Mouse (Mus musculus) testis, postnatal 14 days (tissue): ENCODE results near the gene Tubg2.
"Not testable (repeated sequence)": the region's sequence is repeated elsewhere in the genome, so short reads cannot be mapped to it uniquely, and the experiment has no call there.

ENCODE experiments used
- DNase-seq: peaks from one replicate; pipeline ENCODE4 v3.0.0; 2021; ENCODE audit warnings: low spot score

Gene Tubg2

DNA sequence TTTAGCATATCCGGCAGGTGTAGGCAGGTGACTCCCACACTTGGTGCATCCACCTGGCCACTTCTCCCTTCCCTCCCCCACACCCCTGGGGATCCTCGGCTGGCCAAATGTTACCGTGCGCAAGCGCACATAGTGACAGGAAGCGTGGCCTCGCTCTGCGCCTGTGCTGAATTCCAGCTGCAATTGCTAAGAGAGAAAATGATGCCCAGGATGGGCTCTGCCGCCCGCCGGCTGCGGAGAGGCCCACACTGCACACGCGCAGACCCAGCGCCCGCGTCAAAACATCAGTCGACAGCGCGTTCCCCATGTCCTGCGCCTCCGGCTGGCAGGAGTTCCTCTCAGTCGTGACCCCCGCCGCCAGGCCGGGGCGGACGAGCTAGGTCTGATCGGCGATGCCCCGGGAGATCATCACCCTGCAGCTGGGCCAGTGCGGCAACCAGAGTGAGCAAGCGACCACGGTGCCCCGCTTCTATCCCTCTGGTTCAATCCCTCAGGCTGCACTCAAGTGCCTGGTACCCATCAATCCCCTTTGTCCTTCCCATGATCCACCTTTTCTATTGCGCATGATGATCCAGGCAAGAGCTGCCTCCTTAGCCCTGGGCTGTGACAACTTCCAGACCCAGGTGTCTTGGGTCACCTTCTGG, at the start of gene Tubg2:
Gene Tubg2, plus strand, starts transcription at position 180 of the 644 bp plus-strand sequence.
- DNase-seq: no peak

DNA sequence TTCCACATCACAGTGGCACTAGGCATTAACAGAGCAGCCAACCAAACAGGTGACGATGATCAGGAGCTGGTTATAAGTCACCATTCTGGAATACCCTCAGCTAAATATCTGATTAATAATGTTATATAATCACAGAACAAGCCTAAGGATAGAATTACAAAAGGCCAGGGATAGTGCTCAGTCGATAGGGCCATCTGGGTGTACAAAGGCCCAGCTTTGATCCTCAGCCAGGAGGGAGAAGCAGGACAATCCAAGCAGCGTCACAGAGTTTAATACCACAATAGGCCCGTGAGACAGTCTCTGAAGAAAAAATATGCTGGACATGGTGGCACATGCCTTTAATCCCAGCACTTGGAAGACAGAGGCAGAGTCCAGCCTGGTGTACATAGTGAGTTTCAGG, 46.4 kb upstream of the Tubg2 start:
- DNase-seq: no peak

- DNase-seq: no peak
Measured at GRCm38 (mm10) chr11:101110708-101111107, 45.0 kb upstream of the Tubg2 start.

DNA sequence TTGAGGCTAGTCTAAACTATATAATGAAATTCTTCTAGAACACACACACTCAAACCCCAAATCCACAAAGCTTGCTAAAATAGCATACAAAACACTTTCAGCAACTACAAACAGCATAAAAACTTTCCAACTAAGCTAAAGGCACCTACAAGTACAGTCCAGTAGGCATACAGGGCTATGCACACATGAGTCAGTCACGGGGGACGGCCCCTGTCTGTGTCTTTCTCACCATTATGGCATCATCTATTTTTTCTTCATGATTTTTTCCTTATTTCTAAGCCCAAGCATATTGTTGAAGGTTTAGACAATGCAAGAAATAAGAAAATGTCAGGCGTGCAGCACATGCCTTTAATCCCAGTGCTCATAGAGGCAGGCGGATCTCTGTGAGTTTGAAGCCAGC, 44.5 kb upstream of the Tubg2 start:
- no peak for DNase-seq

DNA sequence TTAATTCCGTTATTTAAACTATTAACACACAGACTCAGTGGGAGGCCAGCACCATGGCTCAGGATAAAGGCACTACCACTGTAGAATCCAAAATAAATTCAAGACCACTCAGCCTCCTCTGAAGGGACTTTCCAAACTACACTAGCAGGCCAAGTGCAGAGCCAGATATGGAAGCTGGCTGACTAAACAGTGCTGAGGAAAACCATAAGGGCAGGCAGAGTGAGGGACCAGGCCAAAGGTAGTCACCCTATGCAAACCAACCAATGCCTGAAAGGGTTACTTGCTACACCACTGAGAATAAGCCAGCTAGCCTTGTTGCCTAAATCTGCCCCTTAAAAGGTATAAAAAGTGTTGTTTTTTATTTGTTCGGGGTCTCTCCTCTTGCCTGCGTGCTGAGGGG, 43.5 kb upstream of the Tubg2 start:
- no peak for DNase-seq

- DNase-seq: no peak
Measured at GRCm38 (mm10) chr11:101115564-101115963, 40.1 kb upstream of the Tubg2 start.

GRCm38 (mm10) chr11:101118105-101118504, 37.6 kb upstream of the Tubg2 start:
- no peak for DNase-seq

DNA sequence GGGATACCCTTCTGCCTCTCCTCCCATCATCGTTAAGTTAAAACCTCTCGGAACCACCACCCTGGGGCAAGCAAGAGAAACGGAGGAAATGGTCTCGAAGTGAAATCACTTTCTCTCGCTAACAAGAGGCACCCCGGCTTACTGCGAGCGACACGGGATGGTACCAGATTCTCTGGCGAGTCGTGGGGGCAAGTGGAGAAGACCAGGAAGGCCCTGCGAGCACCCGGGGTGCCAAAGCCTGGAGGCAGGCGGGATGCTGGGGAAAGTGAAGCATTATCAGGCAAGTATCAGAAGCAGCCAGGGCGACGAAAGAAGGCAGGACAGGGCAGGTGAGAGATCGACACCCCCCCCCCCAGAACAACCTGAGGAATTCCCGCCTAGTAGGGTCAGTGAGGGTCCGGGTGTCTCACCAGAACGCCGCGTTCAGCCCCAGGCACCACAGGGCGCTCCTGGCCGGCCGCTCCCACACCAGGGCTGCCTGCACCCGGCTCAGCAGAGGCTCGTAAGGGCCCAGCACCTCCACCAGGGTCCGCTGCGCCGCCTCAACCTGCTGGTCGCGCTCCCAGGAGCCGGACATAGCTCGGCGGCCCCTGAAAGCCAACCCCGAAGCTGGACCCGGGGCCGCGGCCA, 36.5 kb upstream of the Tubg2 start:
- no peak for DNase-seq

DNA sequence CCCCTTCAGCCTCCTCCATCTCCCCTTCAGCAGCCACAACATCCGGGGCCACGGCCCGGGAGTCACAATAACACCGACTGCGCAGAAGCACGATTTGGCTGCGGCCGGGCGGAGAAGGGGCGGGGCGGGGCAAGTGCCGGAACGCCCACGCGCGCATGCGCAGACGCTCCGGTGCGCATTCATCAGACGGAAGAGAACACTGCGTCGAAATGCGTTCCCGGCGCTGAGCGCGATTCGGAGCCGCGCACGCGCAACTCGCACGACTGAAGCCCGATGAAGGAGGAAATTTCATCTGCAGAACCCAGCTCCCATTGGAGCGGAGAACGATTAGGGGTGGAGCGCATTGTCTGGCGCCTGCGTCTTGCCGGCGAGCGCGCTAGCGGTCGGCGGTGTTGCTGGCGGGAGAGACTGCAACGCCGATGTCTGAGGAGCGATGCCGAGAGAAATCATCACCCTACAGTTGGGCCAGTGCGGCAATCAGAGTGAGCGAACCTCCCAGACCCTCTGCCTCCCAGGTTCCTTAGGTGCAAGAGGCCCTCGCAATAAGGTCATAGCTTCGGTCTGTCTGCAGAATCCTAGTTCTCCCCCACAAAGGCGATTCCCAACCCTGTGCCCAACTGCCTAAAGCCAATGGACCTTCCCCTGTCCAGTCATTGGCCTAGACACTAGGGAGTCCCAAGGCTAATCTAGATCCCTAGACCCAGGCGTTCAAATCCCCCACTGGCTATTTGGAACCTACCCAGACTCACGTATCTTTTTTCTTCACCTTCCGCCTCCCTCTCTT, 35.8 kb upstream of the Tubg2 start, which contains the start of the genes Retreg3 and Tubg1:
Gene Retreg3, minus strand, starts transcription at position 133 of the 784 bp plus-strand sequence.
Gene Tubg1, plus strand, starts transcription at position 178 of the 784 bp plus-strand sequence.
- DNase-seq: peak; percentile 97

DNA sequence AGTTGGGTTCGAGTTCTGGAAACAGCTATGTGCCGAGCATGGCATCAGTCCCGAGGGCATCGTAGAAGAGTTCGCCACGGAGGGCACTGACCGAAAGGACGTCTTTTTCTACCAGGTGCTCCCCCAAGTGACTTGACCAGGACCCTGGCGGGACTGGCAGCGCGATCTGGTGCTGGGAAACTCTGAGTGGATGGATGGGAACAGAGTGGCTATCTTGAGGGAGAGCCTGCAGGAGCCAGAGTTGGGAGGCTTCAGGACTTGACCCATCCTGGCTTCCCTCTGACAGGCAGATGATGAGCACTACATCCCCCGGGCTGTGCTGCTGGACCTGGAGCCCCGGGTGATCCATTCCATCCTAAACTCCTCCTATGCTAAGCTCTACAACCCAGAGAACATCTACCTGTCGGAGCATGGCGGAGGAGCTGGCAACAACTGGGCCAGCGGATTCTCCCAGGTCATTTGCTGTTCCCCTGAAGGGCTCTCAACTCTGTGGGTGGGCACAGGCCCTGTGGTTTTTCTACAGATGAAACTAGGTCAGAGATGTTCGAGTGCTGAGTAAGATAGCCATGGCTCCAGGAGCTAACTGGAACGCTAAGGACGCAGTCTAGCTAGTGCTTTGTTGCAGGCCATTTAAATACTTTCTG, 35.0 kb upstream of the Tubg2 start:
- no peak for DNase-seq

GRCm38 (mm10) chr11:101124494-101124893, 31.2 kb upstream of the Tubg2 start:
- not testable (repeated sequence) for DNase-seq

GRCm38 (mm10) chr11:101125008-101125407, 30.7 kb upstream of the Tubg2 start:
- DNase-seq: not testable (repeated sequence)

GRCm38 (mm10) chr11:101127075-101127474, 28.6 kb upstream of the Tubg2 start:
- DNase-seq: no peak

DNA sequence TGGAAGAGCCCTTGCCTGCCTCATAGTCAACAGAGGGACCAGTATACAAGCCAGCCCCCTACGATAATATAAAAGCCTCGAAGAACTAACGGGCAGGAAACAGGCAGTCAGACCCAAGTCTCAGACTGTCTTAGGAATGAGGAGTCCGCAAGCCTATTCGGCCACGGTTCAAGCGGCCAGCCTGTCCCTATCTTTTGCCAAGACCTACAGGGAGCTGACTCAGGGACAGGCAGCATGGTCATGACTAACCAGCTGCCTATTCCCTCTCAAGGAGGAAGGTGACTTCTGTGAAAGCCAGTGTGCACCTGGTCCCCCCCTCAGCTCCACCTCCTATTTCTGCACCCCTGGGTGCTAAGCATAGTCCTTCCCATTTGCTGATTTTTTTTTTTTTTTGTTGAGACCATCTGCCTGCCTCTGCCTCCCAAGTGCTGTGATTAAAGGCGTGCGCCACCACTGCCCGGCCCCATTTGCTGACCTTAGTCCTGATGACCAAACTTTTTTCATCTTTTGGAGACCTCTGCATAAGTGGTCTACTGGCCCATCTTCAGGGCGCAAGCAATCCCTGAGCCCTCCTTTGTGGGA, 26.6 kb upstream of the Tubg2 start:
- DNase-seq: no peak

DNA sequence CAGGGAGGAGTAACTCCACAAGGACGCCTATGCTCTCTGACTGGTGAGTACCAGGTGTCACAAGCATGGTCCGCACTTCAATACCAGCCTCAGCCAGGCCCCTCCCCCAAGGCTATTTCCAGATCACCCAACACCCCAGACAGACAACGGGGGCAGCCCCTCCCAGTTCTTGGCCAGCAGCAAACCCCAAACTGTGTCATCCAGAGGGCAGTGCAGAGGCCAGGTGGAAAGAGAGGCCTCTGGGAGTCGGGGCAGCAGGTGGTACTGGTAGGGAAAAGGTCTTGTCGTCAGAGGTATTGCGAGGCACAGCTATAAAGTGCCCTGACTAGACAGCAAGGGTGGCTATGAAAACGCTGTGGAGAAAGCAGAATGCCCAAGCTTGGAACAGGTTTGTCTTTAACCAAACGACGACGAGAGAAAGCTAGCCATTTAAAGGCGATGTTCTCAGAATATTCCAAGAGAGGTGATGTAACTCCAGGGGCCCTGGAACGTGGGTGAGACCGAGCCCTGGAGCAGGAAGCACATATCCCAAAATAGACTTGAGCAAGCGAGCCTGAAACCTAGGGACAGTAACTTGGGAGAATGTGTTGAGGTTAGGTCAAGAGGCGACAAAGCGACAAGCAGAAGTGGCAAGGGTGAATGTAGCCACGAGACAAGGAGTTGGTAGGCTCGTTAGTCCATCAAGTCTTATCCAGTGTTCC, 25.5 kb upstream of the Tubg2 start:
- no peak for DNase-seq

DNA sequence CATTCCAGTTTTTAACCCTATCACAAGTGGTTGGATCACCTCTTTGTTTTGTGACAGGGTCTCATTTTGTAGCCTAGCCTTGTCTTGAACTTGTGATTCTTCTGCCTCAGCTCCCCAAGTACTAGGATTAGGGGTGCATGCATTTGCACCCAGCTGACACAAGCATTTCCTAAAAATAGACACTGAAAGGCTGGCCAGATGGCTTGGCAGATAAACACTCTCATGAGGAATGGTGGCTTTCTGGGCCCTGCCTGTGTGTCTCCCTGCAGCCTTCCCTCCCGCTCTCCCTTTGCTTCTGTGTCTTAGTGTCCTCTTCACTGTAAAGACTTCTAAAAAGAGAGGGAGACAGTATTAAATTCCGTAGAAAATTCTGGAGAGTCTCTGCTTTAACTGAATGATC, 24.5 kb upstream of the Tubg2 start:
- no peak for DNase-seq

DNA sequence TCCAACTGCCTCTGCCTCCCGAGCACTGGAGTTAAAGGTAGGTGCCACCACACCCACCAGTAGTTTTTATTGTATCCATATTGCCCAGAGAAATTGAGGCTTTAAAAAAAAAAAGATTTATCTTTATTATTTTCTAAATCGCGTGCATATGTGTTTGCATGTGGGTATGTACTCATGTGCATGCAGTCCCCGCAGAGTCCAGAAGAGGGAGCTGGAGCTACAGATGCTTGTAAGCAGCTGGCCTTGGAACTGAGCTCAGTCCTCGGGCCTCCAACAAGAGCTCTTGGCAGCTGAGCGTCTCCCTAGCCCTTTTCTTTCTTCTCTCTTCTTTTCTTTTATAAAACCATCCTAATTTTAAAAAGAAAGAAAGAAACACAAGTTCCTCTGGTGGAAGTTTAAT, 24.0 kb upstream of the Tubg2 start:
- peak; percentile 66 for DNase-seq

DNA sequence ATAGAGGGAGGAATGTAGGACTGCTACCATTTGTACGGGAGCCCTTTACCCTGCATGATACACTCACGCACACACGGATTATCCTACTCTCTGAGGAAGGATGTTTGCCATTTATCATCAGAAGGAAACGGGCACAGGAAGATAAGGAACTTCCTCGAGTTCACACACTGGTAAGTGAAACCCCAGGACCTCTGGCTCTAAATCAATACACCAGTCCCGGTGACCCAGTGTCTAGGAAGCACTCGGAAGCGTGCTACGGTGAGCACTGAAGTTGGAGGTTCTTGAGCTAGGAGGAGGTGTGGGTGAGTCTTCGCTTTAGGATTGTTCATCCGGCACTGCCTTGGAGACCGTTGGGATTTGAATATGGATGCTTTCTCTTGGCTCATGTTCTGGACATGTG, 22.7 kb upstream of the Tubg2 start:
- no peak for DNase-seq

DNA sequence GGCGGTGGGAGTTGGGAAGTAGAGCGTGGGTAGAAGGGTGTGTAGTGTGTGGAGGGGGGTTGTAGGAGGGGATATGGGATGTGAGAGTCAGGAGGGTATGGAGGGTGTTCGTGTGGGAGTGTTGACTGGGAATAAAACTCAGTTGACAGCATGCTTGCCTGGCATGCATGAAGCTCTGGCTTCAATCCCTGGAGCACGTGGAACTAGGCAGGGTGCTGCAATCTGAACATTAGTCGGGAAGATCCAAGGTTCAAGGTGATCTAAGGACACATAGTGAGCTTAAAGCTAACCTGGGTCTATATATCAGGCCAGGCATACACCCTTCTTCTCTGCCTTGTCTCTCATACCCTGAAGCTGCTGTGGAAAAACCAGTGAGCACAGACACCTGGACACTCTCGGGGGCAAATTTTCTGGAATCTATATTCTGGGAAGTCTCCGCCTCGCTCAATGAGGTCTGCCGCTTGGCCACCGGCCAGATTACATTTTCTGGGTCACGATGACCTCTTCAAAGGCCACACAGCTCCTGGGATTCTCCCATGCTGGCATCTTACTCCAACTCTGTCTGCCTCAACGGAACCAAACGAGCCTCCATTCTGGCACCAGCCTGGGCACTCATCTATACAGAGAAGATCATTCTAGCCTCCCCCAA, 21.4 kb upstream of the Tubg2 start:
- no peak for DNase-seq

GRCm38 (mm10) chr11:101137000-101137399, 18.7 kb upstream of the Tubg2 start:
- no peak for DNase-seq
